Mouse (Mus musculus) forebrain, embryonic 10.5 days (tissue): ENCODE measurements around the gene Dolpp1. TPM values are rescaled to one million over a fixed set of nuclear protein-coding genes. Genes with fewer than 3 reads are reported as not detected.

Source experiments
- DNase-seq: peaks from one replicate; pipeline ENCODE4 v3.0.0-alpha.2; 2017; ENCODE audit warnings: low spot score; ENCODE audit errors: extremely low spot score
- H3K27ac ChIP-seq: fragments of 300-500 bp; sonication (generic); 2 replicates; pipeline ENCODE4 v1.5.1; 2016; ENCODE audit warnings: mild to moderate bottlenecking
- H3K27me3 ChIP-seq: fragments of 300-500 bp; sonication (generic); 2 replicates; pipeline ENCODE4 v1.6.1; 2016; ENCODE audit warnings: mild to moderate bottlenecking; ENCODE audit not compliant: poor library complexity, severe bottlenecking
- H3K36me3 ChIP-seq: fragments of 300-500 bp; sonication (generic); replicated peaks from 2 replicates; pipeline ENCODE4 v1.6.1; 2016; ENCODE audit warnings: mild to moderate bottlenecking, moderate library complexity
- H3K4me1 ChIP-seq: fragments of 300-500 bp; sonication (generic); 2 replicates; pipeline ENCODE4 v1.6.1; 2016
- H3K4me3 ChIP-seq: fragments of 300-500 bp; sonication (generic); 2 replicates; pipeline ENCODE4 v1.5.1; 2016; ENCODE audit warnings: mild to moderate bottlenecking, moderate library complexity
- H3K9me3 ChIP-seq: fragments of 300-500 bp; sonication (generic); 2 replicates; pipeline ENCODE4 v1.6.1; 2016; ENCODE audit warnings: mild to moderate bottlenecking, moderate library complexity
- WGBS: fragments of 180-500 bp; shearing (Covaris S2); methylation state at CpG from one replicate; pipeline ENCODE4 v1.1.7; 2016; 5-methylcytosine and 5-hydroxymethylcytosine counted together
- polyA plus RNA-seq: library from polyadenylated mRNA; unstranded; fragments of >200 nt; fragmentation: Nextera tagmentation; extraction: Ambion mirVana; gene quantifications from 2 replicates; pipeline ENCODE4 v1.2.1, GENCODE M21; 2016

Gene Dolpp1
- polyA plus RNA-seq: 54.8 and 60.1 TPM in 2 replicates

DNA sequence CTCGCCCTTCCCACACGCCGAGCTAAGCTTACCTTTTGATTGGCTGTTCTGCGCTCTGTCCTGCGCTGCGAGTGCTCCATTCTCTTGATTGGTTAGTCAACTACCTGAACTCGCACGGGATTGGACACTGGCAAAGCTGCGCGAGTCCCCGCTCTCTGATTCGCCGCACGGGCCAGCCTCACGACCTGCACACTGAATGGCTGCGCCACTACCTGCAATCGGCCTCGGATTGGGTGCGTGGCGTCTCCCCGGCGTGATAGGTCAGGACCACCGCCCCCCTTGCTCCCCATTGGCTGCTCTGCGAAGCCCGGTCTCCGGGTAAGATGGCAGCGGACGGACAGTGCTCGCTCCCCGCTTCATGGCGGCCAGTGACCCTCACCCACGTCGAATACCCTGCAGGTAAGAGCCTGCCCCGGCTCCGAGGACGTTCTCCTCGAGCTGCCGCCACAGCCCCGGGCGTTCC, at the start of gene Dolpp1:
Gene Dolpp1 (plus strand): TSS at position 141 of the 463 bp plus-strand sequence.
- DNase-seq: peak; percentile 98
- Histone ChIP-seq H3K9me3 (no peaks in the 10 kb centered on the region), H3K27me3 (no peaks in the 10 kb centered on the region), H3K4me3 (peak within 1 kb of the TSS; percentile 88), H3K27ac (peak within 1 kb of the TSS; percentile 91), H3K4me1 (peaks cover 31% of the 10 kb centered on the region), H3K36me3 (peaks cover 32% of the 10 kb centered on the region)
- WGBS: under 1% methylated on average over 40 of the region's 40 CpGs

DNA sequence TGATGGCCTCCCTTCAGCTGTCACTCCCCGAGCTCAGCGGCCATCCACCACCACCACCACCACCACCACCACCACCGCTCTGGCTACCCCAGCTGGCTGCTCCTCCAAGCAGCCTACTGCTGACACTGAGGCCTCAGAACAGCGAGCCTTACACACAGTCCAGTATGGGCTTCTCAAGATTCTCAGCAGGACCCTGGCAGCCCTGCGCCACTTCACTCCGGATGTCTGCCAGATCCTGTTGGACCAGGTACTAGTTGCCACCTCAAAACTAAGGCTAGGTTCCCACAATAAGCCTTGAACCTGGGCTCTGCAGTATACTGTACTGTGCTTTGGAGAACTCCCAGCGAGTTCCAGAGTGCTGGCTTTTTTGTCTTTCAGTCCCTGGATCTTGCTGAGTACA, 49.5 kb upstream of the Dolpp1 start:
- Histone ChIP-seq H3K36me3 (peaks cover 100% of the 10 kb centered on the region), H3K27me3 (no peaks in the 10 kb centered on the region), H3K4me3 (no peak overlapping the region), H3K9me3 (no peaks in the 10 kb centered on the region), H3K4me1 (0 out of 2 replicates have a peak, but pooled peaks cover under 1% of the 10 kb centered on the region), H3K27ac (no peak overlapping the region)
- 91% methylated on average over 7 of the region's 7 CpGs for WGBS
- no peak for DNase-seq

DNA sequence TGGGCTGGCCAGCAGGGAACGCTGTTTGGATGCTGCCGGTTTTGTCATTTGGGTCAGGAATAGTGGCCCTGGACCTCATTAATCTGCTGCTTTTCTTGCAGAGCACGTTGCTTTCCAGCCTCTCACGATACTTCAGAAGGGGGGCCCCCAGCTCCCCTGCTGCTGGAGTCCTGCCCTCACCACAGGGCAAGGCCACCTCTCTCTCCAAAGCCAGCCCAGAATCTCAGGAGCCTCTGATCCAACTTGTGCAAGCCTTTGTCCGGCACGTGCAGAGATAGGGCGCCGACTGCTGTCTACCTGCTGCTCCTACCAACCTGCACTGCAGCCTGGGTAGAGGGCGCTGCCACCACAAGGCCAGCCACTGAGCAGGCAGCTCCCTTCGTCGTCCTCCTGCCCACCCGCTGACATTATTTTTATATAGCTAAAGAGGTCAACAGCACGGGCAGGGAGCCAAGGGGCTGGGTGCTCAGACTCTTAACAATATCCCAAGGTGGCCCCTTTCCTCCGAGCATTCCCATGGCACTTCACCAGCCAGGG, 48.4 kb upstream of the Dolpp1 start:
- Histone ChIP-seq H3K27me3 (no peaks in the 10 kb centered on the region), H3K4me1 (0 out of 2 replicates have a peak, but pooled peaks cover 3% of the 10 kb centered on the region), H3K27ac (no peak overlapping the region), H3K4me3 (no peak overlapping the region), H3K9me3 (no peaks in the 10 kb centered on the region), H3K36me3 (peaks cover 100% of the 10 kb centered on the region)
- WGBS: 88% methylated on average over 14 of the region's 14 CpGs
- no peak for DNase-seq

DNA sequence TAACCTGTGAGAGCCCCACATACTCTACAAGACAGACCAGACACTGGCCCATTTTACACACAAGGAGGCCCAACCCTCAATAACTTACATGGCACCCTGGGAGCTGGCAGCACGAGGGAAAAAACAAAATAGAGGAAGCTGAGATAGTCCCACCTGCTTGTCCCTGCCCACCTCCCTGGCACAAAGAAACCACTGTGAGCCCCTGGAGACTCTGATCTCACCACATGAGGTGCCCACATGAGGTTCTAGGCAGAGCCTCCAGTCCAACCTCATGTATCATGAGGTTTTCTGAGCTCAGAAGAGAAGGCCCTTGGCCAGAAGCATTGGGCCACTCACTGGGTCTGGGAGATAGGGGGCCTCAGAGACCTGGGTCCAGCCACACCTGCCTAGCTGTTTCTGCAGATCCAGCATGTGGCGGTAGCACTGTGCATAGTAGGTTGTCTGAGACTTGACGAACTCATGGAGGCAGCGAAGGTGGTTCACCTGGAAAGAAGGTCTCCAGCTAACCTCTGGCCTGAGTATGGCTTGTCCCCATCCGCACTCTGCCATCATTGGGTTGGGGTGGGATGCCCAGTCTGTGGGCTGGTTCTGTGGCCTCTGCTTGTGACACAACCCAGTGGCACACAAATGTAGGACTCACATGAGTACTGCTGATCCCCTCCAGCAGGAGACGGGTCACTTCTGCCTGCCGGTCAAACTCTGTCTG, 45.9 kb upstream of the Dolpp1 start:
- Histone ChIP-seq H3K36me3 (peaks cover 99% of the 10 kb centered on the region), H3K4me3 (no peak overlapping the region), H3K27me3 (no peaks in the 10 kb centered on the region), H3K27ac (no peak overlapping the region), H3K4me1 (0 out of 2 replicates have a peak, but pooled peaks cover 3% of the 10 kb centered on the region), H3K9me3 (no peaks in the 10 kb centered on the region)
- 92% methylated on average over 7 of the region's 7 CpGs for WGBS
- DNase-seq: no peak

DNA sequence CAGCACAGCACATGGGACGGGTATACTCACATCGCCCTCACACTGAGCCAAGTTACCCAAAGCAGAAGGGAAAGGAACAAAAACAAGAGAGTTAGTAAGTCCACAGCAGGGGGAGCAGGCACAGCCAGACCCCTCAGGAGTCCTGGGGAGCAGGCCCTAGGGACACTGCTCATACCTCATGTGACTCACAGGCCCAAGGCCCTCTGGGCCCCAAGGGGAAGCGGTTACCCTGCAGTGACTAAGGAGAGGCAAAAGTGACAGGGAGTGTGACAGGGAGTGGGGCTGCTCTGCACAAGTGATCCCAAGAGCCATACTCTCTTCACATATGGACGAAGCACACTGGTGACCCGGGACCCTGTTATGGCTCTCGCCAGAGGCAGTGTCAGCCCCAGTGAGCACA, 42.9 kb upstream of the Dolpp1 start:
- no peak for DNase-seq
- Histone ChIP-seq H3K9me3 (no peaks in the 10 kb centered on the region), H3K27ac (no peak overlapping the region), H3K4me1 (0 out of 2 replicates have a peak, but pooled peaks cover 3% of the 10 kb centered on the region), H3K36me3 (peaks cover 91% of the 10 kb centered on the region), H3K27me3 (no peaks in the 10 kb centered on the region), H3K4me3 (no peak overlapping the region)
- WGBS: 92% methylated on average over 6 of the region's 6 CpGs

DNA sequence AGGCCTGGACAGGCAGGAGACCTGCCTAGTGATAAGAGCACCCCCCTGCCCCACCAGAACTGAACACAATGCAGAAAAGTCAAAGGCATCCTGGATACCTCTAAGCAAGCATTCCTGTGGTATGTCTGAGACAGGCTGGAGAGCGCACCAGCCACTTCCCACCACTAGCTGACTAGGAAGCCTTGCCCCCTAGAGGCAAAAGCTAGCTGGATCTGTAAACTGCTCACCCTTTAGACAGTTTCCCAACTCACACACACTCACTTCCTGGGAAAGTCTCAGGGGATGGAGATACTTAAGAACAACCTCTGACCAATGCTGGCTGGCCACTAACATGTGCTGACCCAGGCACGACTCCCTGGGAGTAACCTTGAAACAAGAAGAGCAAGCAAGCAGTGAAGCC, 40.9 kb upstream of the Dolpp1 start:
- Histone ChIP-seq H3K4me1 (0 out of 2 replicates have a peak, but pooled peaks cover 3% of the 10 kb centered on the region), H3K27me3 (no peaks in the 10 kb centered on the region), H3K27ac (no peak overlapping the region), H3K4me3 (no peak overlapping the region), H3K9me3 (no peaks in the 10 kb centered on the region), H3K36me3 (peaks cover 84% of the 10 kb centered on the region)
- no peak for DNase-seq
- WGBS: 83% methylated on average over 2 of the region's 2 CpGs

DNA sequence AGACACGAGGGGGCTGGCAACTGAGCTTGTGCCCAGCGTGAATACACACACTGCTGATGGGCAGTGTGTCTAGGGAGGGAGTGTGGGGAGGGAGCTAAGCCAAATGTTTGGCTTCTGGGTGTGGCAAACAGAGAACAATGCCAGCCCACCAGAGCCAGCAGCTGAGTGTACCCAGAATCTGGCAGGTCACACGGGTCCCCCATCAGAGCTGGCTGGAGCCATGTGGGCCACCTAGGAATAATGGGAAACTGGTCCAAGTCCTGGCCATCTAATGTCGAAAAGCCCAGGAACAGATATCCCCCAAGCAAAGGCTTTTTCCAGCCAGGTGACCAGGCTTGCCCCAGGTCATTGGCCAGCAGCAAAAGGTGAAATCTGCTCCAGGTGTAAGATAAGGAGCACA, 36.2 kb upstream of the Dolpp1 start:
- Histone ChIP-seq H3K27ac (0 out of 2 replicates have a peak overlapping the region, but pooled peaks have one; percentile 5), H3K4me1 (peaks cover 21% of the 10 kb centered on the region), H3K27me3 (no peaks in the 10 kb centered on the region; the same call in 1 of the 2 replicates), H3K4me3 (no peak overlapping the region), H3K9me3 (no peaks in the 10 kb centered on the region), H3K36me3 (peaks cover 37% of the 10 kb centered on the region)
- 74% methylated on average over 4 of the region's 4 CpGs for WGBS
- DNase-seq: no peak

DNA sequence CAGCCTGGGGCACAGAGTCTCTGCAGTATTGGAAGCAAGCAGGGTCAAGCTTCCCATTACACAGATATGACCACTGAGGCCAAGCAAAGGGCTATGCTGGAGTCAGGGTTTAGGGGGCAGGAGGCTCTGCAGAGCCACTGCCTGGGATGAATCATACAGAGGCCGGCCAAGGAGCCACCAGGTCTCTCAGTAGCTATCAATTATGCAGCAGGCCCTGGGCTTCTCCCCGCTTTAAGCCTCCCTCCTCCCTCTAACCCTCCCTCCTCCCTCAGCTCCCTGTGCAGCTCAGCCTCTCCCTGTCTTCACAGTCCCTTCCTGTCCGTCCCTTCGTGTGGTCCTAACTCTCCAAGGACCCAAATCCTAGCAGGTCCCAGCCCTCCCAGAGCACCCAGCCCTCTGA, 35.8 kb upstream of the Dolpp1 start:
- Histone ChIP-seq H3K36me3 (peaks cover 33% of the 10 kb centered on the region), H3K9me3 (no peaks in the 10 kb centered on the region), H3K4me3 (no peak overlapping the region), H3K27ac (no peak overlapping the region), H3K27me3 (no peaks in the 10 kb centered on the region; the same call in 1 of the 2 replicates), H3K4me1 (peaks cover 21% of the 10 kb centered on the region)
- 69% methylated on average over 4 of the region's 4 CpGs for WGBS
- no peak for DNase-seq

DNA sequence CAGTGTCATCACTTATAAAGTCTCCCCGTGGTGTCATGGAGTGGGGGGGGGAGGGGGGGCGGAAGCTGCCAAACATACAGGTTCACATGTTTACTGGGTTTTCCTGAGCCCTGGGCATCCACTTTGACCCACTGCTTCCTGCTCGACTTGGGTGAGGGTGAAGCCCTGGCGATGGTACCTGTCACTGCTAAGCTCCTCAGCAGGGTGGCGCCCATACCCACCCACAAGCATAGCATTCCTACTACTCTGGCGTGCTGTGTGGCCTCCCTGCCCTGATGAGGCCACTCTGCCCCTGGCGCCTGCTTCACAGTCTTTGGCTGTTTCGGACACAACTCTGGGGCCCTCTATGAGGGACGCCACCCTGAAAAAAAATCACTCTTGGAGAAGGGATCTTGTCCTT, 35.1 kb upstream of the Dolpp1 start:
- 76% methylated on average over 9 of the region's 9 CpGs for WGBS

DNA sequence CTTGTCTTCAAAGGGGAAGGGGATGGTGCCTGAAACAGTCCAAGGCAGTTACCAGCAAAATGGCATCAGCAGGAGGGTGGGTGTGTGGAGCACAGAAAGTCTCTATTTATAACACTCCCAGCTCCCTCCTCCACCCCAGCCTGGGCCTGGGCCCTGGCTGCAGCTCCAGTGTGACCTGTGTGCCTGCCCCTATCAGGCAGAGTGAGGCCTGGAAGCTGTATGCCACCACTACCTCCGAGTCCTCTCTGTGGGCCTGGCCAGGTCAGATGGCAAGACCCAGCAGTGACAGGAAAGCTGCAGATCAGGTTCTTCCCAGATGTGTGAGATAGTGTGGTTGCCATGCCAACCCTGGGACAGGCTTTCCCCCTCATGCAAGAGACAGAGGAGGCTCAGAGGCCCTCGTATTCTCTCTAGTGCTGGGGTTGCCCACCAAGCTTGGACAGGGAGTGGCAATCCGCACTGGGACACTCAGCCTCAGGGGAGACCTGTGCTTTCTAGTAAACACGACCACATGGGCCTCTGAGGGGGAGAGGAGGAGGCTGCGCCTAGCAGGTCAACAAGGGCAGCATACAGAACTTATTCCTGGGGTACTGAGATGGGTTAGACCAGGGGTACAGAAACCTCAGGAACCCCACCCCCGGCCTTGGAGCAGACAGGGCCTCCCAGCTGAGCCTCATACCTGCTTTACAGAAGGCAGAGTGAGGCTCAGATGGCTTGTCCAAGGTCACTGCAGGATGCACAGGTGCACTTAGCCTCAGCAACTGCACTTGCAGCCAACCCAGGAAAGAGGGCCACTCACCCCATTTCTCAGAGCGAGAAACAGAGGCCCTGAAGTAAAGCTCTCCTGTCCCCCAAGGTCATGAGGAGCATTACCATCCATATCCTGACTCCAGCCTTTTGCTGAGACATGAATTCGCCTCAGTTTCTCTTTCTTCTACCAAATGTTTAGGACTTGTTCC, 34.2 kb upstream of the Dolpp1 start:
- peak overlapping the region; percentile 84 for H3K4me3 ChIP-seq
- DNase-seq: peak; percentile 33
- H3K36me3 ChIP-seq: peaks cover 25% of the 10 kb centered on the region
- no peaks in the 10 kb centered on the region for H3K9me3 ChIP-seq
- no peaks in the 10 kb centered on the region; the same call in 1 of the 2 replicates for H3K27me3 ChIP-seq
- 65% methylated on average over 8 of the region's 8 CpGs for WGBS
- peaks cover 21% of the 10 kb centered on the region for H3K4me1 ChIP-seq
- H3K27ac ChIP-seq: peak overlapping the region; percentile 88

More for the DNA sequence above, 35.1 kb upstream of the Dolpp1 start:
- Histone ChIP-seq H3K4me1 (peaks cover 21% of the 10 kb centered on the region), H3K9me3 (no peaks in the 10 kb centered on the region), H3K27me3 (no peaks in the 10 kb centered on the region; the same call in 1 of the 2 replicates), H3K27ac (no peak overlapping the region), H3K4me3 (no peak overlapping the region), H3K36me3 (peaks cover 33% of the 10 kb centered on the region)
- DNase-seq: no peak

DNA sequence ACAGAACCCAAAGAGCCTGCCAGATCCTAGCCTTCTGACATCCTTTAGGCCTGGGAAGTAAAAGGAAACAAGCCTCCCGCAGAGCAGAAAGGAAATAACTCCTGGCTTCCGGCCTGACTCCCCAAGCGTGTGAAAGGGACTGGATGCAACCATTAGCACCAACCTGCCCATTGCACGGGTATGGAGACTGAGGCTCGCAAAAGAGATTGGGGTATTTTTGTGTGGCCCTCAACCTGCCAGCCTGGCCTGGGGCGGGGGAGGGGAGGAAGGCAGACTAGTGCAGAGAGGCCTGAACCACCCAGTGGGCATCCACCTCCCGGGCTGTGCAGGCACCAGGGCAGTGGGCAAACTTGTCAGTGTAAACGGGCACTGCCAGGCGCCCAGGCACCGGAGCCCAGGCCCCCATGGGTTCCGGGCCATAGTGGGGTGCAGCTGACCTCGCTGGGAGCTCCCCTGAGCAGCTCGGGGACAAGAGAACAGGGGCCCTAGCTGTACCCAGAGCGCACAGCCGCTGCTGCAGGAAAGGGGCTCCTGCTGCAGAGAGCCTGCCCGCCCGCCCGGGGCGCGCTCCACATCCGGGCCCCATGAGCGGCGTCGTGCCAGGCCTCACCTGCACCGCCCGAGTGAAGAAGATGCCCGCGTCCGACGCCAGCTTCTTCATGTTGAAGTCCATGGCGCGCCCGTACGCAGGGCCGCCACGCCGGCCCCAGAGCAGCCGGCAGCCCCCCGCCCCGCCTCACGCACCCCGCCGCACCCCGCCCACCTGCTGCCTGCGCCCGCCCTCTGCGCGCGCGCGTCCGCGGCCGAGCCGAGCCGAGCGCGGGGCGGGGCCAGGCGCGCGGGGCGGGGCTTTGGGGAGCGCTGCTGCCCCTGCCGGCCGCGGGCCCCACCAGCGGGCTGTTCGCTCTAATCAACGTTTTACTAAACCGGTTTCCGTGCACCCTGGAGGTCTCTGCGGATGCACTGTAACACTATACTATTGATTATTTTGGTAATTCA, 33.2 kb upstream of the Dolpp1 start, which contains the start of gene Sh3glb2:
Gene Sh3glb2 (minus strand): TSS at position 805 of the 999 bp plus-strand sequence.
- Histone ChIP-seq H3K9me3 (no peaks in the 10 kb centered on the region), H3K36me3 (peaks cover 16% of the 10 kb centered on the region), H3K27me3 (no peaks in the 10 kb centered on the region; the same call in 1 of the 2 replicates), H3K4me1 (peaks cover 21% of the 10 kb centered on the region), H3K4me3 (peak within 1 kb of the TSS; percentile 84), H3K27ac (peak within 1 kb of the TSS; percentile 88)
- peak; percentile 80 for DNase-seq
- WGBS: 3% methylated on average over 73 of the region's 73 CpGs
